Mouse (Mus musculus): Measurements from ENCODE around the gene Ube2d3.

DNA sequence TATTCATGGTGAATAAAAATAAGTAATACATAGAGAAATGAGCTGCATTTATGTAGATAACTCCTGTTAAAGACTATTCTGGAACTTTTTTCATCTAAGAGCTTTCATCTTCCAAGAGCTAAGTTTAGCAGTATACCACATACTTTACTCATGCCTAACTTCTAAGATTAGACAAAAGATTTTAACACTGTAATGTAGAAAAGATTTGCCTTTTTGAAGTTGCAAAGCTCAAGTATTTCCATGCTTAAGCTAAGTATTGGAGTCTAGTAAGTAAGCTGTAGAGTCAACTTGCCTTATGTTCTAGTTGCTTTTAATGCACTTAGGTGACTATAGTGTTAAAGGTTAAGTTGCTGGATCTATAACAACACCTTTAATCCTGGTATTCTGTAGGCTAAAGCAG lies 21.0 kb downstream of the Ube2d3 start:
- no peak for TF ChIP-seq USF1 (IDR thresholded peaks at IDR 0.05; ENCODE audit: low read depth)
- TF ChIP-seq CEBPB (IDR thresholded peaks at IDR 0.05; ENCODE audit: insufficient read depth, poor library complexity, severe bottlenecking) = no peak
- no peak for TF ChIP-seq TCF12 (IDR thresholded peaks at IDR 0.05; ENCODE audit: insufficient read depth, poor library complexity, severe bottlenecking)
- TF ChIP-seq REST (IDR thresholded peaks at IDR 0.05; ENCODE audit: insufficient read depth, insufficient read length) = no peak
- TF ChIP-seq POLR2A (IDR thresholded peaks at IDR 0.05; ENCODE audit: insufficient read length, low read depth) = no peak
- TF ChIP-seq MYOG (IDR thresholded peaks at IDR 0.05; ENCODE audit: control insufficient read depth in 1 of 3, insufficient read depth in 1 of 3, insufficient read length in 2 of 3, low read depth in 2 of 3) = no peak
- TF ChIP-seq MAX (IDR thresholded peaks at IDR 0.05; ENCODE audit: low read depth) = no peak
- no peak for TF ChIP-seq TCF3 (IDR thresholded peaks at IDR 0.05; ENCODE audit: insufficient read length, low read depth)
- no peak for TF ChIP-seq E2F4 (IDR thresholded peaks at IDR 0.05; ENCODE audit: insufficient read depth)

Data from myocyte (in vitro differentiated cells).